Mouse (Mus musculus): Measurements from ENCODE around the gene Ext2. TPM values are rescaled to one million over a fixed set of nuclear protein-coding genes. Genes with fewer than 3 reads are reported as not detected.

Gene Ext2
- polyA plus RNA-seq, 1 experiment from 2014 or later = 64.2 TPM

- Histone ChIP-seq H3K27me3 (no peaks in the 10 kb centered on the region), H3K27ac (replicated peaks) (no peak overlapping the region), H3K9me3 (no peaks in the 10 kb centered on the region), H3K36me3 (no peaks in the 10 kb centered on the region), H3K4me3 (no peak overlapping the region), H3K9ac (replicated peaks) (no peak overlapping the region), H3K4me2 (replicated peaks) (no peak overlapping the region), H3K4me1 (no peaks in the 10 kb centered on the region)
- no peak for ATAC-seq (replicated peaks)
- 88% methylated on average over 3 of the region's 3 CpGs for WGBS
These were observed 110.9 kb downstream of the Ext2 start for GRCm38 (mm10) chr2:93711460-93711859.

- no peak overlapping the region for H3K27ac ChIP-seq (replicated peaks)
- no peak for ATAC-seq (replicated peaks)
- H3K4me1 ChIP-seq = no peaks in the 10 kb centered on the region
- H3K9me3 ChIP-seq = no peaks in the 10 kb centered on the region
- H3K4me2 ChIP-seq (replicated peaks) = no peak overlapping the region
- no peaks in the 10 kb centered on the region for H3K27me3 ChIP-seq
- no peak overlapping the region for H3K4me3 ChIP-seq
- 83% methylated on average over 3 of the region's 3 CpGs for WGBS
- no peaks in the 10 kb centered on the region for H3K36me3 ChIP-seq
- no peak overlapping the region for H3K9ac ChIP-seq (replicated peaks)
These were observed 112.7 kb downstream of the Ext2 start for GRCm38 (mm10) chr2:93709696-93710095.

DNA sequence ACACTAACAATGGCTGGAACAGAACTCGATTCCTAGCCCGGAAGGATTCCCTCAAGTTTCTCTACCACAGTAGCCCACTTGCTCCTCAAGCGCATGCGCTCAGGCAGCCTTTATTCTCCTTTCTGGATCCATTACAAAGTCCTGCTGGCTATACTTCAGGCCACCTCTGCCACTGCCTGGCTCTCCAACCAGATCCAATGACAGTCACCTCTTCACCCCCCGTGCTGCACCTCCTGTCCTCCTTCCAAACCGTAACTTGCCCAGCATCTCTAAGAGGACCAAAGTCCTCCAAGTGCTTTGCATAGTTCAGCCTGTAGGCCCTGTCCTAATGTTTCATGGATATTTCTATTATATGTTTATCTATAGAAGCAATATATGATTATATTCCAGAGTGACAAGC lies 113.1 kb downstream of the Ext2 start:
- ATAC-seq (replicated peaks) = no peak
- H3K4me3 ChIP-seq = no peak overlapping the region
- 98% methylated on average over 6 of the region's 6 CpGs for WGBS
- H3K36me3 ChIP-seq = no peaks in the 10 kb centered on the region
- H3K27me3 ChIP-seq = no peaks in the 10 kb centered on the region
- no peaks in the 10 kb centered on the region for H3K9me3 ChIP-seq
- H3K9ac ChIP-seq (replicated peaks) = no peak overlapping the region
- no peaks in the 10 kb centered on the region for H3K4me1 ChIP-seq
- no peak overlapping the region for H3K27ac ChIP-seq (replicated peaks)
- no peak overlapping the region for H3K4me2 ChIP-seq (replicated peaks)

DNA sequence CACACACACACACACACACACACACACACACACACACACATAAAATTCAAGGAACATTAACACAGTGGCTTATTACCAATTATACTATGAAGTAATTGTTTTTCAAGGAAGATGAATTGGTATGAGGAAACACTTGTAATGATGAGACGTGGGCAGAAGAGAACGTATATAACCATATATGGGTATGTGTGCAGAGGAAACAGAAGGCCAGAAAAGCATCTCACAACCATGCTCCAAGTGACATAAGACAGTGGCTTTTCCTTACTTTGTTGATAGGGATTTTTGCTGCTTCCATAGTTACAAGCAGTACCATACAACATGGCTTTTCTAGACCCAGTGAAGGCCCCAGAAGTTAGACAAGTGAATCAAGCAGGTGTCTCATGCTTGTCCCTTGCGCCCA lies 115.5 kb downstream of the Ext2 start:
- H3K27me3 ChIP-seq = no peaks in the 10 kb centered on the region
- no peak overlapping the region for H3K4me2 ChIP-seq (replicated peaks)
- no peak overlapping the region for H3K4me3 ChIP-seq
- 90% methylated on average over 3 of the region's 3 CpGs for WGBS
- no peak for ATAC-seq (replicated peaks)
- no peak overlapping the region for H3K9ac ChIP-seq (replicated peaks)
- no peaks in the 10 kb centered on the region for H3K9me3 ChIP-seq
- H3K27ac ChIP-seq (replicated peaks) = no peak overlapping the region
- no peaks in the 10 kb centered on the region for H3K4me1 ChIP-seq
- no peaks in the 10 kb centered on the region for H3K36me3 ChIP-seq

GRCm38 (mm10) chr2:93706407-93706806 lies 116.0 kb downstream of the Ext2 start:
- no peaks in the 10 kb centered on the region for H3K9me3 ChIP-seq
- H3K4me1 ChIP-seq = no peaks in the 10 kb centered on the region
- no peak overlapping the region for H3K27ac ChIP-seq (replicated peaks)
- H3K4me3 ChIP-seq = no peak overlapping the region
- ATAC-seq (replicated peaks) = no peak
- whole genome bisulfite sequencing = 88% methylated on average over 2 of the region's 2 CpGs
- no peak overlapping the region for H3K9ac ChIP-seq (replicated peaks)
- no peaks in the 10 kb centered on the region for H3K27me3 ChIP-seq
- H3K4me2 ChIP-seq (replicated peaks) = no peak overlapping the region
- H3K36me3 ChIP-seq = no peaks in the 10 kb centered on the region

GRCm38 (mm10) chr2:93704195-93704594 lies 118.2 kb downstream of the Ext2 start:
- WGBS = 93% methylated on average over 4 of the region's 4 CpGs
- Histone ChIP-seq H3K27ac (replicated peaks) (no peak overlapping the region), H3K9ac (replicated peaks) (no peak overlapping the region), H3K4me1 (no peaks in the 10 kb centered on the region), H3K36me3 (no peaks in the 10 kb centered on the region), H3K4me2 (replicated peaks) (no peak overlapping the region), H3K27me3 (no peaks in the 10 kb centered on the region), H3K9me3 (no peaks in the 10 kb centered on the region), H3K4me3 (no peak overlapping the region)
- ATAC-seq (replicated peaks) = no peak

DNA sequence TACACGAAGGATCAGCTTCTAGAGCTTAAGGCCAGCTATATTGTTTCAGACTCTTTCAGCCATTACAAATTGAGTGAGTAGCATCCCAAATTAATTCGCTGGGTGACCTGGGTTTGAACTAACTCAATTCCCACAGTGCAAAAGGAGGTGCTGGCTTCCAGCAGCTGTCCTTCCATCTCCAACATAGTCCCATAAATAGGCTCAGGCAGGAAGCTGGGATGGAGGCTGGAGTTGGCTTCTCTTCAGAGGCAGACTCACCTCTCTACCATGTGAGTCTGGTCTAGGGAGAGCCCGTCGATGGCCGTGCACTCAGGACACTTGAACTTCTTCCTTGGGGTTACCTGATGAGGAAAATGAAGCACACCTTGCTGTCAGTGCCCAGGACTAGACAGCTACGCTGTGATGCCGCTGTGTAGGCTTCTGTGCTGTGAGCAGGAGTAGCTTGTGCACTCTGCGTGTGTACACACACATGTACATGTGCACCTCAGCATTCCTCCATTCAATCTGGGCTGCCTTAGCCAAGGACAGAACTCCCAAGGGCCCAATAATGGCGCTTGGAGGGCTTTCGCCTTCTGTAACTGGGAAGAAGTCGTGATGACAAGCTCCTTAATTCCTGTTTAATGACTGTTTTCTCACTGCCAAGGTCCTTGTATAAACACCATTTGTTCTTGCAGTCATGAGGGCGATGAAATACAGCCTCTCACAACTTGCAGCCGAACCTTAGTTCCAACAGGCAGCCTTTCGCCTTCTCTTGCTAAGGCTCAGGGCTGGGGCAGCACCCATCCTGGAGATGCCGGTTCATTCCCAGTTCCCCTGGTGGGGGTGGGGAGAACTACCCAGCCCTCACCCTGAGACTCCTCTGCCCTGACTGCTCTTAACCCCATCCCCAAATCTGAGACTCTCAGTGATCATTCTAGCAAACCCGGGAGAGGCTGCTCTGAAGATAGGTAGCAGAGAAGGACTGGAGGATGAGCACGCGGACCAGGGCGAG lies 119.1 kb downstream of the Ext2 start:
- Histone ChIP-seq H3K27me3 (no peaks in the 10 kb centered on the region), H3K27ac (replicated peaks) (no peak overlapping the region), H3K4me1 (no peaks in the 10 kb centered on the region), H3K36me3 (no peaks in the 10 kb centered on the region), H3K9me3 (no peaks in the 10 kb centered on the region), H3K4me3 (no peak overlapping the region), H3K4me2 (replicated peaks) (no peak overlapping the region), H3K9ac (replicated peaks) (no peak overlapping the region)
- 86% methylated on average over 19 of the region's 19 CpGs for WGBS
- ATAC-seq (replicated peaks) = no peak

GRCm38 (mm10) chr2:93699346-93699745 lies 123.0 kb downstream of the Ext2 start:
- Histone ChIP-seq H3K4me2 (replicated peaks) (no peak overlapping the region), H3K36me3 (no peaks in the 10 kb centered on the region), H3K27ac (replicated peaks) (no peak overlapping the region), H3K9ac (replicated peaks) (no peak overlapping the region), H3K9me3 (no peaks in the 10 kb centered on the region), H3K27me3 (no peaks in the 10 kb centered on the region), H3K4me3 (no peak overlapping the region), H3K4me1 (no peaks in the 10 kb centered on the region)
- WGBS = 93% methylated on average over 2 of the region's 2 CpGs
- no peak for ATAC-seq (replicated peaks)

- no peaks in the 10 kb centered on the region for H3K36me3 ChIP-seq
- no peak overlapping the region for H3K9ac ChIP-seq (replicated peaks)
- no peaks in the 10 kb centered on the region for H3K9me3 ChIP-seq
- no peak for ATAC-seq (replicated peaks)
- H3K27ac ChIP-seq (replicated peaks) = no peak overlapping the region
- no peak overlapping the region for H3K4me3 ChIP-seq
- WGBS = 44% methylated on average over 10 of the region's 10 CpGs
- H3K4me2 ChIP-seq (replicated peaks) = no peak overlapping the region
- H3K4me1 ChIP-seq = no peaks in the 10 kb centered on the region
- no peaks in the 10 kb centered on the region for H3K27me3 ChIP-seq
These were observed 126.2 kb downstream of the Ext2 start for GRCm38 (mm10) chr2:93696181-93696641.

- WGBS = 58% methylated on average over 4 of the region's 4 CpGs
- Histone ChIP-seq H3K4me2 (replicated peaks) (no peak overlapping the region), H3K27ac (replicated peaks) (no peak overlapping the region), H3K4me1 (no peaks in the 10 kb centered on the region), H3K27me3 (no peaks in the 10 kb centered on the region), H3K36me3 (no peaks in the 10 kb centered on the region), H3K4me3 (no peak overlapping the region), H3K9me3 (no peaks in the 10 kb centered on the region), H3K9ac (replicated peaks) (no peak overlapping the region)
- no peak for ATAC-seq (replicated peaks)
These were observed 129.3 kb downstream of the Ext2 start for GRCm38 (mm10) chr2:93693101-93693500.

- H3K9ac ChIP-seq (replicated peaks) = no peak overlapping the region
- H3K27ac ChIP-seq (replicated peaks) = no peak overlapping the region
- no peaks in the 10 kb centered on the region for H3K36me3 ChIP-seq
- 65% methylated on average over 9 of the region's 9 CpGs for WGBS
- no peaks in the 10 kb centered on the region for H3K4me1 ChIP-seq
- no peaks in the 10 kb centered on the region for H3K27me3 ChIP-seq
- H3K4me2 ChIP-seq (replicated peaks) = no peak overlapping the region
- H3K4me3 ChIP-seq = no peak overlapping the region
- H3K9me3 ChIP-seq = no peaks in the 10 kb centered on the region
- no peak for ATAC-seq (replicated peaks)
These were observed 132.1 kb downstream of the Ext2 start for GRCm38 (mm10) chr2:93690064-93690930.

- Histone ChIP-seq H3K36me3 (no peaks in the 10 kb centered on the region), H3K4me3 (no peak overlapping the region), H3K4me1 (peaks cover 2% of the 10 kb centered on the region; the same call in 1 of the 2 replicates), H3K27ac (replicated peaks) (no peak overlapping the region), H3K9ac (replicated peaks) (no peak overlapping the region), H3K27me3 (no peaks in the 10 kb centered on the region), H3K9me3 (no peaks in the 10 kb centered on the region), H3K4me2 (replicated peaks) (no peak overlapping the region)
- ATAC-seq (replicated peaks) = no peak
- WGBS = 50% methylated on average over 8 of the region's 8 CpGs
These were observed 138.7 kb downstream of the Ext2 start for GRCm38 (mm10) chr2:93683674-93684073.

Measured in forebrain, embryonic 15.5 days (tissue).